Mouse (Mus musculus): ENCODE results near the gene Prelid1.

The Prelid1 gene

GRCm38 (mm10) chr13:55328641-55329040, 8.3 kb downstream of the Prelid1 start:
- TF ChIP-seq GATA4 (IDR thresholded peaks at IDR 0.05; ENCODE audit: insufficient replicate concordance, low read length): no peak

- TF ChIP-seq GATA4 (IDR thresholded peaks at IDR 0.05; ENCODE audit: insufficient replicate concordance, low read length): no peak
These were observed 8.9 kb downstream of the Prelid1 start for GRCm38 (mm10) chr13:55329109-55329682.

GRCm38 (mm10) chr13:55329683-55330566, 9.6 kb downstream of the Prelid1 start, which contains the start of gene Mxd3:
Gene Mxd3 (minus strand): TSS chr13:55329823.
- no peak for TF ChIP-seq GATA4 (IDR thresholded peaks at IDR 0.05; ENCODE audit: insufficient replicate concordance, low read length)

GRCm38 (mm10) chr13:55330567-55331400, 10.5 kb downstream of the Prelid1 start:
- TF ChIP-seq GATA4 (IDR thresholded peaks at IDR 0.05; ENCODE audit: insufficient replicate concordance, low read length): no peak

GRCm38 (mm10) chr13:55332331-55332730, 12.0 kb downstream of the Prelid1 start:
- TF ChIP-seq GATA4 (IDR thresholded peaks at IDR 0.05; ENCODE audit: insufficient replicate concordance, low read length): no peak

- TF ChIP-seq GATA4 (IDR thresholded peaks at IDR 0.05; ENCODE audit: insufficient replicate concordance, low read length): no peak
These were observed 15.4 kb downstream of the Prelid1 start for GRCm38 (mm10) chr13:55335701-55336100.

GRCm38 (mm10) chr13:55337341-55337975, 17.2 kb downstream of the Prelid1 start:
- TF ChIP-seq GATA4 (IDR thresholded peaks at IDR 0.05; ENCODE audit: insufficient replicate concordance, low read length): no peak

GRCm38 (mm10) chr13:55338131-55339054, 18.1 kb downstream of the Prelid1 start:
- no peak for TF ChIP-seq GATA4 (IDR thresholded peaks at IDR 0.05; ENCODE audit: insufficient replicate concordance, low read length)

- no peak for TF ChIP-seq GATA4 (IDR thresholded peaks at IDR 0.05; ENCODE audit: insufficient replicate concordance, low read length)
These were observed 19.0 kb downstream of the Prelid1 start for GRCm38 (mm10) chr13:55339259-55339658.

- no peak for TF ChIP-seq GATA4 (IDR thresholded peaks at IDR 0.05; ENCODE audit: insufficient replicate concordance, low read length)
These were observed 22.2 kb downstream of the Prelid1 start for GRCm38 (mm10) chr13:55342469-55342868.

- no peak for TF ChIP-seq GATA4 (IDR thresholded peaks at IDR 0.05; ENCODE audit: insufficient replicate concordance, low read length)
These were observed 24.0 kb downstream of the Prelid1 start for GRCm38 (mm10) chr13:55344286-55344685.

- TF ChIP-seq GATA4 (IDR thresholded peaks at IDR 0.05; ENCODE audit: insufficient replicate concordance, low read length): no peak
These were observed 26.4 kb downstream of the Prelid1 start for GRCm38 (mm10) chr13:55346745-55347144.

GRCm38 (mm10) chr13:55361145-55361544, 40.8 kb downstream of the Prelid1 start:
- no peak for TF ChIP-seq GATA4 (IDR thresholded peaks at IDR 0.05; ENCODE audit: insufficient replicate concordance, low read length)

GRCm38 (mm10) chr13:55361974-55362452, 41.7 kb downstream of the Prelid1 start:
- no peak for TF ChIP-seq GATA4 (IDR thresholded peaks at IDR 0.05; ENCODE audit: insufficient replicate concordance, low read length)
